ENCODE assay signal across 17 mouse cellular contexts in the genomic region with DNA sequence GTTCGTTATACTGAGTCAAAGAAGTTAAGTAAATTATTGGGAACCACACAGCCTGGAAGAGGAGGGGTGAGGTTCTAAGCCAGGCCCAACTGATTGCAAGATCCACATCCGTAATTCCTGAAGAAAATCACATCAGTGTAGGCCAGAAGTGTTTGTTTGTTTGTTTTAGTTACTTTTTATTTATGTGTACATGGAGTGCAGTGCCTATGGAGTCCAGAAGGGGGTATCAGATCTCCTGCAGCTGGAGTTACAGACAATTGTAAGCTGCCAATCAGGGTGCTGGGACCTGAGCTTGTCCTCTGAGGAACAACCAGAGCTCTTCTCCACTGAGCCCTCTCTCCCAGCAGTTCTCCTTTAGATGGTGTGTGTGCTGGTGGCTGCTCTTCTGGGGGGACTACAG. TPM values are rescaled to one million over a fixed set of nuclear protein-coding genes. Genes with fewer than 3 reads are reported as not detected.
DNase-seq lines count a peak whose midpoint lies in the region; ATAC-seq and TF ChIP-seq lines count a peak whose summit lies in the region.
"Had no signal": no experiment of that assay in that cellular context is flagged by ENCODE, and none has a peak within 500 bp of the region (broad histone marks: within the 10 kb centered on the region; RNA-seq: fewer than 3 reads in every experiment).

No protein-coding gene starts in this region.

- no peak for ATAC-seq in kidney, embryonic 15.5 days (replicated peaks; ENCODE audit: low FRiP score)
- ATAC-seq in intestine, embryonic 16.5 days = no peak
- ATAC-seq: midbrain, embryonic 16.5 days had no signal

- H3K9ac ChIP-seq in kidney, embryonic 15.5 days = no peak overlapping the region
- no peak overlapping the region for H3K9ac ChIP-seq in ES-Bruce4 (ENCODE audit: low read depth, poor library complexity, severe bottlenecking)
- H3K9ac ChIP-seq in intestine, embryonic 16.5 days (ENCODE audit: low read depth, low read length) = no peak overlapping the region
- H3K9ac ChIP-seq: embryonic facial prominence, embryonic 12.5 days; forebrain, embryonic 12.5 days had no signal

- H3K4me2 ChIP-seq in kidney, embryonic 15.5 days = no peak overlapping the region
- H3K4me2 ChIP-seq in intestine, embryonic 16.5 days (ENCODE audit: low read depth, low read length) = no peak overlapping the region
- H3K4me2 ChIP-seq: embryonic facial prominence, embryonic 12.5 days; forebrain, embryonic 12.5 days had no signal

- TF ChIP-seq EP300 in ES-Bruce4 (IDR thresholded peaks at IDR 0.05; ENCODE audit: insufficient read depth, low read depth, low read length) = no peak

- no peak for DNase-seq in kidney, postnatal 36 days
- peak; percentile 45 for DNase-seq in retina, embryonic 14.5 days (ENCODE audit: low spot score)
- DNase-seq in retina, postnatal 1 day = no peak
- DNase-seq in ovary, postnatal 14 days (ENCODE audit: low spot score) = no peak
- DNase-seq in urinary bladder, postnatal 14 days (ENCODE audit: low spot score) = no peak
- DNase-seq: cerebellum, postnatal 10 days; lung, postnatal 14 days had no signal

- H3K27me3 ChIP-seq in kidney, embryonic 15.5 days = 0 out of 2 replicates have a peak, but pooled peaks cover 8% of the 10 kb centered on the region
- no peaks in the 10 kb centered on the region for H3K27me3 ChIP-seq in ES-Bruce4 (ENCODE audit: control insufficient read depth, insufficient read depth, low read length, poor library complexity, severe bottlenecking)
- H3K27me3 ChIP-seq in intestine, embryonic 16.5 days (replicated peaks; ENCODE audit: control insufficient read depth, insufficient read depth, low read length) = no peaks in the 10 kb centered on the region

- TF ChIP-seq CTCF in ES-Bruce4 (IDR thresholded peaks at IDR 0.05; ENCODE audit: low read depth, low read length) = peak; percentile 12

- 0 out of 2 replicates have a peak, but pooled peaks cover 5% of the 10 kb centered on the region for H3K9me3 ChIP-seq in kidney, embryonic 15.5 days (replicated peaks)
- no peaks in the 10 kb centered on the region for H3K9me3 ChIP-seq in ES-Bruce4 (replicated peaks; ENCODE audit: control insufficient read depth, insufficient read depth, low read length, poor library complexity, severe bottlenecking)
- H3K9me3 ChIP-seq in intestine, embryonic 16.5 days (ENCODE audit: control insufficient read depth, low read length) = no peaks in the 10 kb centered on the region
- H3K9me3 ChIP-seq: embryonic facial prominence, embryonic 12.5 days had no signal

- H3K4me1 ChIP-seq in kidney, embryonic 15.5 days = peaks cover 31% of the 10 kb centered on the region
- H3K4me1 ChIP-seq in ES-Bruce4 (ENCODE audit: control insufficient read depth, insufficient read depth, low read length) = peaks cover 7% of the 10 kb centered on the region
- H3K4me1 ChIP-seq in intestine, embryonic 16.5 days (ENCODE audit: control insufficient read depth, insufficient read depth, low read length) = peaks cover 28% of the 10 kb centered on the region

- WGBS in kidney, embryonic 15.5 days = 64% methylated on average over 2 of the region's 2 CpGs
- 71% methylated on average over 2 of the region's 2 CpGs for WGBS in intestine, embryonic 16.5 days

- H3K4me3 ChIP-seq in kidney, embryonic 15.5 days (replicated peaks) = no peak overlapping the region
- no peak overlapping the region for H3K4me3 ChIP-seq in ES-Bruce4 (ENCODE audit: low read depth, low read length)
- H3K4me3 ChIP-seq in intestine, embryonic 16.5 days (ENCODE audit: low read length) = no peak overlapping the region
- H3K4me3 ChIP-seq: embryonic facial prominence, embryonic 12.5 days; forebrain, embryonic 12.5 days had no signal

- peak overlapping the region; percentile 96; the same call in 1 of the 2 replicates for H3K27ac ChIP-seq in kidney, embryonic 15.5 days
- peak overlapping the region; percentile 84; the same call in 1 of the 2 replicates for H3K27ac ChIP-seq in ES-Bruce4 (ENCODE audit: insufficient read depth, low read length)
- H3K27ac ChIP-seq in intestine, embryonic 16.5 days (ENCODE audit: low read length) = peak overlapping the region; percentile 94
- H3K27ac ChIP-seq: embryonic facial prominence, embryonic 12.5 days; forebrain, embryonic 12.5 days had no signal

- TF ChIP-seq POLR2A in ES-Bruce4 (IDR thresholded peaks at IDR 0.05; ENCODE audit: insufficient read depth, low read length) = no peak

- no peaks in the 10 kb centered on the region for H3K36me3 ChIP-seq in kidney, embryonic 15.5 days
- no peaks in the 10 kb centered on the region for H3K36me3 ChIP-seq in ES-Bruce4 (ENCODE audit: control insufficient read depth, insufficient read depth, low read length, poor library complexity, severe bottlenecking)
- no peaks in the 10 kb centered on the region for H3K36me3 ChIP-seq in intestine, embryonic 16.5 days (ENCODE audit: control insufficient read depth, insufficient read depth, low read length)
- H3K36me3 ChIP-seq: embryonic facial prominence, embryonic 12.5 days; forebrain, embryonic 12.5 days; hindbrain, embryonic 10.5 days had no signal

RNA-seq across cellular contexts. Expression of a gene that starts 3.4 kb away (rescaled TPM):
- polyA plus RNA-seq in kidney, embryonic 15.5 days (2015; fragmentation: Nextera tagmentation; extraction: Ambion mirVana) = 13.4 and 15.2 TPM in 2 replicates
- 13.5 and 13.7 TPM in 2 replicates for polyA plus RNA-seq in ES-Bruce4 (2011; ENCODE audit: insufficient read depth, insufficient read length, low read depth, missing spikeins)
- polyA plus RNA-seq in intestine, embryonic 16.5 days (2015; fragmentation: Nextera tagmentation; extraction: Ambion mirVana) = 30.7 and 37.8 TPM in 2 replicates

RNA-seq across cellular contexts. Expression of a gene that starts 13.5 kb away (rescaled TPM):
- polyA plus RNA-seq in kidney, embryonic 15.5 days (2015; fragmentation: Nextera tagmentation; extraction: Ambion mirVana) = 0.14 TPM in 1 of 2 replicates, not detected in the other
- polyA plus RNA-seq in ES-Bruce4 (2011; ENCODE audit: insufficient read depth, insufficient read length, low read depth, missing spikeins) = 4.9 and 5.0 TPM in 2 replicates
- 0.28 and 0.68 TPM in 2 replicates for polyA plus RNA-seq in intestine, embryonic 16.5 days (2015; fragmentation: Nextera tagmentation; extraction: Ambion mirVana)
- polyA plus RNA-seq: brain, embryonic 14.5 days; embryonic facial prominence, embryonic 12.5 days; forebrain, embryonic 12.5 days; heart, embryonic 11.5 days; hindbrain, embryonic 10.5 days; neural tube, embryonic 14.5 days had no signal

RNA-seq across cellular contexts. Expression of a gene that starts 45.6 kb away (rescaled TPM):
- polyA plus RNA-seq in kidney, embryonic 15.5 days (2015; fragmentation: Nextera tagmentation; extraction: Ambion mirVana) = 0.51 and 0.99 TPM in 2 replicates
- polyA plus RNA-seq in ES-Bruce4 (2011; ENCODE audit: insufficient read depth, insufficient read length, low read depth, missing spikeins) = 2.0 and 2.2 TPM in 2 replicates
- polyA plus RNA-seq in intestine, embryonic 16.5 days (2015; fragmentation: Nextera tagmentation; extraction: Ambion mirVana) = 0.69 and 1.8 TPM in 2 replicates

RNA-seq across cellular contexts. Expression of a gene that starts 45.9 kb away (rescaled TPM):
- polyA plus RNA-seq in kidney, embryonic 15.5 days (2015; fragmentation: Nextera tagmentation; extraction: Ambion mirVana) = 0.17 and 0.24 TPM in 2 replicates
- polyA plus RNA-seq in ES-Bruce4 (2011; ENCODE audit: insufficient read depth, insufficient read length, low read depth, missing spikeins) = 0.24 and 1.0 TPM in 2 replicates
- 0.16 and 0.26 TPM in 2 replicates for polyA plus RNA-seq in intestine, embryonic 16.5 days (2015; fragmentation: Nextera tagmentation; extraction: Ambion mirVana)

RNA-seq across cellular contexts. Expression of a gene that starts 51.4 kb away (rescaled TPM):
- polyA plus RNA-seq in kidney, embryonic 15.5 days (2015; fragmentation: Nextera tagmentation; extraction: Ambion mirVana) = 5.5 and 6.7 TPM in 2 replicates
- 14.0 and 14.5 TPM in 2 replicates for polyA plus RNA-seq in ES-Bruce4 (2011; ENCODE audit: insufficient read depth, insufficient read length, low read depth, missing spikeins)
- polyA plus RNA-seq in intestine, embryonic 16.5 days (2015; fragmentation: Nextera tagmentation; extraction: Ambion mirVana) = 3.2 and 4.4 TPM in 2 replicates
